Mouse (Mus musculus) kidney, adult 2 months (tissue): ENCODE data around the gene Ypel2.

Experiments used
- CTCF ChIP-seq: fragments of 200-500 bp; conservative IDR thresholded peaks from 2 replicates; pipeline ENCODE4 v1.5.1; 2011; ENCODE audit warnings: low read depth, mild to moderate bottlenecking, control low read depth, low read length, moderate library complexity, mixed read lengths; ENCODE audit not compliant: insufficient read depth, insufficient read length
- POLR2A ChIP-seq: fragments of 200-500 bp; IDR thresholded peaks from one replicate; pipeline ENCODE4 v1.6.1; 2011; ENCODE audit warnings: low read depth, low read length, control low read depth

DNA sequence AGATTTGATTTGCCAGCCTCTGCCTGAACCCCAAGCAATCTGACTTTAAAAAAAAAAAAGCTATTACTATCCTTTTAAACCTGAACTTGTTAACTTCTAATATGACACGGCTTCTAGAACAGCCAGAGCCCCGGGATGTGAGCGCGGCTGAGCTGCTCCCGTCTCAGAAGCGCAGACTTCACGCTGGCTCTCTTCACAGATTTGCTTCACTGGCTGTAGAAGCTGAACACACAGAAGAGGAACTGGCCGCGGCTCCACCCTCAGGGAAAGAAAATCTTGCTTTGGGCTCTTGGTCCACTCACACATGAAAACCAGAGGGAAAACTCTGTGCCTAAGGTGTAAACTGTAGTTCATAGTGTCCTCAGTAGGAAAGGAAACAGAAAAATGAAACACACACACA, 56.6 kb downstream of the Ypel2 start:
- TF ChIP-seq POLR2A: no peak
- no peak for TF ChIP-seq CTCF
